Mouse (Mus musculus): ENCODE measurements around the gene Pbrm1.

Pbrm1 gene

GRCm38 (mm10) chr14:31078597-31079208 lies 59.8 kb downstream of the Pbrm1 start:
- in situ Hi-C loops (cut with MboI, MseI), result loop anchor here (10.0 kb wide), 1 partner anchor 96 kb away; no protein-coding TSS in a partner anchor

DNA sequence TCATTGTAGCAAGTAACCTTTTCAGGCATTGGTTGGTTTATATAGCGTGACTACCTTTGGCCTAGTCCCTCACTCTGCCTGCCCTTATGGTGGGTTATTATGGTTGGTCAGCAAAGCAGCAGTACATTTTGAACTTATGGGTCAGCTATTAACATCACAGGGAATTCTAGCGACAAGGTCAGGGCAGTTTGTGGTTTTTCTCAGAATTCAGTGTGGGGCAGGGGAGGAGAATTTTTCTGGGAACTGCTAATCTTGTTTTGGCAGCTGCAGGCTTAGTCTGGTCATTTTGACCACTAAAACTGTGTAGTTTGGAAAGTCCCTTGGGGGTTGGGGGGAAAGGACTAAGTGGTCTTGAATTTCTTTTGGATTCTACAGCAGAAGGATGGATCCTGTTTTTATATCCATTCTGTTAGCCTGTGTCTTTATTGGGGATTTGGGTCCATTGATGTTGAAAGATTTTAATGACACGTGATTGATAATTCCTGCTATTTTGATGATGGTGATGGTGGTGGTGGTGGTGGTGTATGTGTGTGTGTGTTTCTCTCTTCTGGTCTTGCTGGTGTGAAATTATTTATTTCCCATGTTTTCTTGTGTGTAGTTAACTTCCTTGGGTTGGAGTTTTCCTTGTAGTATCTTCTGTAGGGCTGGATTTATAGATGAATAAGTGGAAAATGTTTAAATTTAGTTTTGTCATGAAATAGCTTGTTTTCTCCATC lies 60.5 kb downstream of the Pbrm1 start:
- in situ Hi-C loops (cut with MboI, MseI), result loop anchor here (10.0 kb wide), 1 partner anchor 95 kb away; no protein-coding TSS in a partner anchor

DNA sequence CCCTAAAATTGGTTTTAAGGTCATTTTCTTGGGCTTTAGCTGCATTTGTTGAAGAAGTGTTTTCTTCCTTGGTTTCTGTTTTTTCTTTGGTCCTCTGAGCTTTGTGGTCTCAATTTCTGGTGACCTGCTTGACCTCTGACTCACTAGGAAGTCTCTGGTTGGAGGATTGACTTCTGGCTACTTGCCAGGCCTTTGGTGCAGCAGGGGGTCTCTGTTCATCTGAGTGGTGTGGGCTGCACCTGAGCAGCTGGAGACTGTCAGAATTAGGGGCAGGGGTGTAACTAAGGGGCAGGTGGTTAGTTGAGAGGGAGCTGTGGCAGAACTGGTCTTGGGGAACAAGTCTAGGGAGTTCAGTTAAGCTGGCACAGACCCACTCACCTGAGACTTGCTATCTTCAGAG lies 62.2 kb downstream of the Pbrm1 start:
- in situ Hi-C loops (cut with MboI, MseI), result no loop called here

- in situ Hi-C loops (cut with MboI, MseI), result no loop called here
Measured at GRCm38 (mm10) chr14:31087433-31087832, 68.5 kb downstream of the Pbrm1 start.

DNA sequence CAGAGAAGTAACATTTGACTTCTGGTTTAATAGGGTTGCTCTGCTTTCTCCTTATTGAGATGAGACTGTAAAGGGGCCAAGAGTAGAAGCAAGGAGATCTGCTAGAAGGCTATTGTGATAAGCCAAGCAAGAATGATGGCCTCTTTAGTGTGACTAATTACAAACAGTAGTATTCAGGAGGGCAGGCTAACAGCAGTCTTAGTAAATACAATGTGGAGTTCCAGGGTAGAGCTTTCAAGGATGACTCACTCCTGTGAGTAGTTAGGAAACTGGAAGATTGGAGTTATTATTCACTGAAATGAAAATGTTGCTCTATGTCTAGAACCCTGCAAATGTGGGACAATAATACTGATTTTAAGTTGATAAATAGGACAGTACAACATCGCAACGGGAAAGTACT lies 69.6 kb downstream of the Pbrm1 start:
- in situ Hi-C loops (cut with MboI, MseI), result no loop called here

GRCm38 (mm10) chr14:31089918-31090317 lies 71.0 kb downstream of the Pbrm1 start:
- in situ Hi-C loops (cut with MboI, MseI), result loop anchor here (10.0 kb wide), 1 partner anchor 385 kb away; no protein-coding TSS in a partner anchor

GRCm38 (mm10) chr14:31105156-31105555 lies 86.2 kb downstream of the Pbrm1 start:
- in situ Hi-C loops (cut with MboI, MseI), result no loop called here

DNA sequence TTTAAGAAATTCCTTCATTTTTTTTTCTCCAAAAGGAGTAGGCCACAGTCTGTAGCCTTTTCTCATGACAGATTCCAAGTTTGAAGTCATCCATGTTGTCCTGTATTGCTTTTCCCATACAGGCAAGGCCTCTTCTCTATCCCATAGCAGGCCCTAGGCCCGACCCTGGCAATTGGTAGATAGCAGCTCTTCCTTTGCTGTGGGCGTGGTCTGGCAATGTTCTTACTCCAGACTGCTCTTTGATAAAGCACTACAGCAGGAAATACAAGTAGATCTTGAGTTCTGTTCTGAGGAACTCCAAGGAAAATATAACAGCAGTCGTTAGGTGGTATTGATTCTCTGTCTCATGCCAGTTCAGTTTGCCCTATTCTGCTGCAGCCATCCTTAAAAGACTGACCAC lies 91.7 kb downstream of the Pbrm1 start:
- in situ Hi-C loops (cut with MboI, MseI), result no loop called here

- in situ Hi-C loops (cut with MboI, MseI), result no loop called here
Measured at GRCm38 (mm10) chr14:31112187-31112586, 93.2 kb downstream of the Pbrm1 start.

DNA sequence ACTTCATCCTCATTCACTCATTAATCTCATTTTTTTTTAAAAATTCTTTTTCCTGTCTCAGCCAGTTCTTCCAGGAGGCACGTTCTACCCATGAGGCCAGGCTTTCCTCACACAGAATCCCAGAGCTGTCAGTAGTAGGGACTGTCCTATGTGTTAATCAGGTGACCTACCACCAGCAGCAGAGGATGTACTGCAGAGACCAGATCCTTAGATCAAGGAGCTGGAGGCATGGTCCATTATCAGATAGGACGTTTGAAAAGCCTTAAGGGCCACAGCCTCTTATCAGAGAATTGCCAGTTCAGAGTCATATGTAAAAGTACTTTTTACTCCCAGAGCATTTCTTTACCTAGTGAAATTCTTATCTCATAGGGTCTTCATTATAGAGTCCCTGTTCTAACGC lies 95.1 kb downstream of the Pbrm1 start:
- in situ Hi-C loops (cut with MboI, MseI), result no loop called here

GRCm38 (mm10) chr14:31115522-31115921 lies 96.6 kb downstream of the Pbrm1 start:
- in situ Hi-C loops (cut with MboI, MseI), result no loop called here

DNA sequence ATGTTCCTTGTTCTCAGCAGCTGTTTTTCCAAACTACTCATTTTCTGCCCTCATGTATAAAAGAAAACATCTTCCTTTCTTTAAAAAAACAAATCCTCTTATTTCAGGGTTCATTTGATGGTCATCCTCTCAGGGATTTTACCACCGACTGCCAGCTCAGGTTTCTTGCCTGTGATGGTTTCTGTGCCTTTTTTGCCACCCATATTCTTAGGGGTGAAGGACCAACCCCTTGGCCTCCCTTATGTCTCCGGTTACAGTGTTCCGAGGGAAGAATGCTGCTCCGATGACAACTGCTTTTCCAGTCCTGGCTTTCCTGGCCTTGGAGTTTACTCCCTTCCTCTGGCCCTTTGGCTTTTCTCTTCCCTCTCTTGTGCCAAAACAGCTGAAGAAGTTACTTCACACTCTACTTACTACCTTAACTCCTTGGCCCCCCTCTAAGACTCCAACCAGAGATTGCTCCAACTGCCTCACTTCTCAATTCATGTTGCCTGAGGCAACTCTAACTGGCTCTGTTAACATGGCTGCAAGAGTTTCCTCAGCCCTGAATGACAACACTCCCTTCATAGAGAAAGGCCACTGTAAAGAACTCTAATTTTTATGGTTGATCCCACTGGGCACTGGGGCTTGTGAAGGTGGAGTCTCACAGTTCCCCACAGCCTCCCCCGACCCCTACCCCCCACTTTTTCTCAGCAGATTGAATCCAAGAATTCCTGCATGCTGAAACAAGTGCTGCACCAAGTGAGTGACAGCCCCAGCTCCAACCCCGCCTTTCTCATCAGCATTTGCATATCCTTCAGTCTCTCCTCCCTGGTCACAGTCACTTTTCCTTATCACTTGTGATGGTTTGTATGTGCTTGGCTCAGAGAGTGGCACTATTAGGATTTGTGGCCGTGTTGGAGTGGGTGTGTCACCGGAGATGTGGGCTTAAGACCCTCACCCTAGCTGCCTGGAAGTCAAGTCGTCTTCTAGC lies 106.5 kb downstream of the Pbrm1 start:
- in situ Hi-C loops (cut with MboI, MseI), result no loop called here

- in situ Hi-C loops (cut with MboI, MseI), result no loop called here
Measured at GRCm38 (mm10) chr14:31126826-31127225, 107.9 kb downstream of the Pbrm1 start.

GRCm38 (mm10) chr14:31128101-31128825 lies 109.3 kb downstream of the Pbrm1 start:
- in situ Hi-C loops (cut with MboI, MseI), result no loop called here

DNA sequence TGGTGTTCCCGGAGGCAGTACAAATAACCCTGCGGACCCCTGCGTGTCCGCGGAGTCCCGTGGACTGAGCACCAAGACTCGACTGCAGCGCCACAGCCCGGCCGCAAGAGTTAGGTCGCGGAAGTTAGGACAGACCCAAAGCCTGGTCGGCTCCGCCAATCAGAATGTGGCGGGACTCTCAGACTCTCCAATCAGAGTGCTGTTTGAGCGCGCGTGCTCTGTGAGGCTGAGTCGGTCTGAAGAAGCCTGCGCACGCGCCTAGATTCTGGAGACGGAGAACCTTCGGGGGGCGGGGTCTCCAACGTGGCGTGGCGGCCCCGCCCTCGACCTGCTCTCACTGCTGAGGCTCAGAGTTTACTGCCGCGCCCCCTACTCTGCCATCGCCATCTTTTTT lies 109.9 kb downstream of the Pbrm1 start, which contains the start of gene Smim4:
Smim4 (minus strand) TSS at position 131 of the 394 bp plus-strand sequence.
- in situ Hi-C loops (cut with MboI, MseI), result no loop called here

GRCm38 (mm10) chr14:31129326-31130235 lies 110.6 kb downstream of the Pbrm1 start:
- in situ Hi-C loops (cut with MboI, MseI), result loop anchor here (5.0 kb wide), 1 partner anchor 78 kb away; the partner anchor contains the start of gene Tnnc1

DNA sequence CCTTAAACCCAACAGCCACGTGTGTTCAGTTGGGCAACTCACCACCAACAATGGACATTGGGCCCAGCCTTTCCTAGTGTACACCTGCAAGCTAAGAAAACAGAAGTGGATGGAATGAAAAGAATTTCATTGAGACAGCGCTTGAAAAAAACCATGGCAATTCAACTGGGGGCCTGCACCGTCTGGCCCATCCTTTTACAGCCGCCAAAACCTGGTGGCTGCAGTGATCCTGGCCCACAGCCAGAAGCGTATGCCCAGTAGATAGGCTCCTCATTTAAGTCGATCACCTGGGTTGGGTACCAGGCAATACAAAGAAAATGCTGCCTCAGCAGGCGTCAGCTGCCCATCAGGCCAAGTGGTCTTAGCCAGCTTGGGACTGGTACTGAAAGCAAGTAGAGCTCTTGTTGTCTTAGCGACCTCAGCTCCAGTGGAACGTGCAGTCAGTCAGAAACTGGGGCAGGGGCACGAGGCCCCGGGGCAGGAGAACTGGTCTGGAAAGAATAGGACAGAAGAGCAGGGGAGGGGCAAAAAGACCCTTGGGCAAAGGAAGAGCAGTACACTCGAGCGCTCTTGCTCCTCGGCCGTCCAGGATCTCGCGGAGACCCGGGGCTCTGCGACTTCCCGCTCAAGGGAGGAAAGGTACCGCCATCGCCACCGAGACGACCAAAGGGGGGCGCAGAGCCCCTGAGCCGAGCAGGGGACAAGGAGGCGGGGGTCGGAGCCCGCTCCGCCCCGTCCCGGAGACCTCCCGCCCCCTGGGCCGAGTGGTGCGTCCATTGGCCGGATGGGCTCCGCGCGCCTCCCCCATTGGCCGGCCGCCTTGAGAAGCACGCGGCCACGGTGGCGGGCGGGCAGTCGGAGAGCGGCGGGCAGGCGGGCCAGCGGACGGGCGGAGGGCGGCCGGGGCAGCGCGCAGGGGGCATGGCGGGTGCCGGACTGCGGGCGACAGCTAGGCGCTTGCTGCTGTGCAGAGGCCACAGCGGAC lies 111.6 kb downstream of the Pbrm1 start, which contains the start of gene Nt5dc2:
Nt5dc2 (plus strand) TSS at position 818 of the 985 bp plus-strand sequence.
- in situ Hi-C loops (cut with MboI, MseI), result loop anchor here (5.0 kb wide), 1 partner anchor 77 kb away; the partner anchor contains the start of gene Tnnc1

DNA sequence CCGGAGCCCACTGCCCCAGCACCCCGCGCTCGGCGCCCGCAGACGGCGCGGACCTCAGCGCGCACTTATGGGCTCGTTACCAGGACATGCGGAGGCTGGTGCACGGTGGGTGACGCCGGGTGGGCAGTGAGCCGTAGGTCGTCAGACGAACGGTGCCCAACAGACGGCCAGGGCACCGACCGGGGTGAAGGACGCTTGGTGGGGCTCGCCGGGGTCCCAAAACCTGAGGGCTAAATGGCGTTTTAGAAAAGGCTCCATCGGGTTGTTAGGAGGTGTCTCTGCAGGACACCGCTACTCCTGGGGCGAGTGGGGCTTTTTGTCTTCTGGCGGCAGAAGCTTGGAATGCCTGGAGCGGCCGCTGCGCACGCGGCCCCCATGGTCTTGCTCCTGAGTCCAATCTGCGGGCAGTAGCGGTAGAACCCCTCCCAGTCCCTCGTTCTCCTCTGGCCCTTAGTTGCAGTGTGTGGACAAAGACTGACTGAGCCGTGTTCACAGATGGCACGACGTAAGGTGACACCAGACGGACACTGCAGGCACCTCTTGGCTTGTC lies 112.4 kb downstream of the Pbrm1 start:
- in situ Hi-C loops (cut with MboI, MseI), result loop anchor here (5.0 kb wide), 1 partner anchor 76 kb away; the partner anchor contains the start of gene Tnnc1

Measured in T-helper 2 cell (primary cell).